Mouse (Mus musculus) splenic B cell, adult 2 months (primary cell): ENCODE results near the gene Lpp.
A peak's percentile ranks its signal among the peaks of the same experiment; 100 is the strongest.
"Not testable (repeated sequence)": the region's sequence is repeated elsewhere in the genome, so short reads cannot be mapped to it uniquely, and the experiment has no call there.

Source experiments
- DNase-seq: peaks from one replicate; pipeline ENCODE4 v3.0.0-alpha.2; 2011; ENCODE audit warnings: low read depth, low spot score
- H3K27me3 ChIP-seq: 2 replicates; pipeline ENCODE4 v1.6.1; 2012; ENCODE audit warnings: mild to moderate bottlenecking, low read length, moderate library complexity, mixed read lengths; ENCODE audit not compliant: control insufficient read depth, poor library complexity, insufficient read depth, severe bottlenecking
- H3K36me3 ChIP-seq: 2 replicates; pipeline ENCODE4 v1.6.1; 2012; ENCODE audit warnings: mild to moderate bottlenecking, low read length, moderate library complexity, mixed read lengths; ENCODE audit not compliant: control insufficient read depth, poor library complexity, insufficient read depth, severe bottlenecking

Gene Lpp

GRCm38 (mm10) chr16:24973009-24973631 is 579.8 kb downstream of the Lpp start:
- H3K36me3 ChIP-seq, result no peaks in the 10 kb centered on the region; the same call in 1 of the 2 replicates
- peak; percentile 58 for DNase-seq
- H3K27me3 ChIP-seq, result no peaks in the 10 kb centered on the region

- Histone ChIP-seq H3K36me3 (no peaks in the 10 kb centered on the region; the same call in 1 of the 2 replicates), H3K27me3 (no peaks in the 10 kb centered on the region)
- DNase-seq, result no peak
Observed at GRCm38 (mm10) chr16:24977771-24978170, 584.5 kb downstream of the Lpp start.

- no peaks in the 10 kb centered on the region; the same call in 1 of the 2 replicates for H3K36me3 ChIP-seq
- no peak for DNase-seq
- no peaks in the 10 kb centered on the region for H3K27me3 ChIP-seq
Observed at GRCm38 (mm10) chr16:24978226-24978625, 584.9 kb downstream of the Lpp start.

GRCm38 (mm10) chr16:24979391-24979790 is 586.1 kb downstream of the Lpp start:
- Histone ChIP-seq H3K36me3 (no peaks in the 10 kb centered on the region; the same call in 1 of the 2 replicates), H3K27me3 (no peaks in the 10 kb centered on the region)
- DNase-seq, result no peak

GRCm38 (mm10) chr16:24982828-24983227 is 589.5 kb downstream of the Lpp start:
- no peaks in the 10 kb centered on the region for H3K27me3 ChIP-seq
- no peak for DNase-seq
- no peaks in the 10 kb centered on the region; the same call in 1 of the 2 replicates for H3K36me3 ChIP-seq

GRCm38 (mm10) chr16:24990331-24990730 is 597.0 kb downstream of the Lpp start:
- DNase-seq, result no peak
- H3K36me3 ChIP-seq, result no peaks in the 10 kb centered on the region
- H3K27me3 ChIP-seq, result no peaks in the 10 kb centered on the region; the same call in 1 of the 2 replicates

GRCm38 (mm10) chr16:24991059-24991541 is 597.8 kb downstream of the Lpp start:
- no peak for DNase-seq
- Histone ChIP-seq H3K36me3 (no peaks in the 10 kb centered on the region), H3K27me3 (no peaks in the 10 kb centered on the region; the same call in 1 of the 2 replicates)

GRCm38 (mm10) chr16:24991995-24992394 is 598.7 kb downstream of the Lpp start:
- no peak for DNase-seq
- Histone ChIP-seq H3K27me3 (no peaks in the 10 kb centered on the region; the same call in 1 of the 2 replicates), H3K36me3 (no peaks in the 10 kb centered on the region)

GRCm38 (mm10) chr16:24992494-24992893 is 599.2 kb downstream of the Lpp start:
- Histone ChIP-seq H3K27me3 (no peaks in the 10 kb centered on the region; the same call in 1 of the 2 replicates), H3K36me3 (no peaks in the 10 kb centered on the region)
- DNase-seq, result no peak

- Histone ChIP-seq H3K27me3 (no peaks in the 10 kb centered on the region), H3K36me3 (no peaks in the 10 kb centered on the region)
- DNase-seq, result no peak
Observed at GRCm38 (mm10) chr16:25010980-25011877, 617.9 kb downstream of the Lpp start.

- Histone ChIP-seq H3K27me3 (no peaks in the 10 kb centered on the region), H3K36me3 (no peaks in the 10 kb centered on the region)
- no peak for DNase-seq
Observed at GRCm38 (mm10) chr16:25012938-25013337, 619.6 kb downstream of the Lpp start.

GRCm38 (mm10) chr16:25016261-25016836 is 623.0 kb downstream of the Lpp start:
- Histone ChIP-seq H3K36me3 (no peaks in the 10 kb centered on the region), H3K27me3 (no peaks in the 10 kb centered on the region)
- no peak for DNase-seq

GRCm38 (mm10) chr16:25017046-25017445 is 623.7 kb downstream of the Lpp start:
- no peak for DNase-seq
- Histone ChIP-seq H3K36me3 (no peaks in the 10 kb centered on the region), H3K27me3 (no peaks in the 10 kb centered on the region)

- H3K36me3 ChIP-seq, H3K27me3 ChIP-seq, DNase-seq: not testable (repeated sequence)
Observed at GRCm38 (mm10) chr16:25021743-25022359, 628.5 kb downstream of the Lpp start.
